Mouse (Mus musculus) stomach, embryonic 14.5 days (tissue): Measurements from ENCODE around the gene Cacna1h. TPM values are rescaled to one million over a fixed set of nuclear protein-coding genes. Genes with fewer than 3 reads are reported as not detected.

ENCODE experiments used
- ATAC-seq: fragments of 200-750 bp; cut with Nextera tagmentation; 2 replicates; pipeline ENCODE4 v1.8.0; 2017; ENCODE audit warnings: low read depth, moderate TSS enrichment; ENCODE audit not compliant: insufficient number of reproducible peaks, insufficient read depth, low FRiP score
- H3K27ac ChIP-seq: fragments of 300-500 bp; sonication (generic); 2 replicates; pipeline ENCODE4 v1.5.1; 2014; ENCODE audit warnings: mild to moderate bottlenecking, low read length, moderate library complexity, mixed read lengths
- H3K27me3 ChIP-seq: fragments of 300-500 bp; sonication (generic); 2 replicates; pipeline ENCODE4 v1.6.1; 2014; ENCODE audit warnings: low read length, control low read depth, mixed read lengths; ENCODE audit not compliant: control insufficient read depth, insufficient read depth
- H3K36me3 ChIP-seq: fragments of 300-500 bp; sonication (generic); 2 replicates; pipeline ENCODE4 v1.6.1; 2014; ENCODE audit warnings: mild to moderate bottlenecking, control low read depth, low read length, moderate library complexity, mixed read lengths; ENCODE audit not compliant: control insufficient read depth, insufficient read depth
- H3K4me1 ChIP-seq: fragments of 300-500 bp; sonication (generic); 2 replicates; pipeline ENCODE4 v1.6.1; 2014; ENCODE audit warnings: low read length, control low read depth, mixed read lengths; ENCODE audit not compliant: control insufficient read depth, insufficient read depth
- H3K4me2 ChIP-seq: fragments of 300-500 bp; sonication (generic); replicated peaks from 2 replicates; pipeline ENCODE4 v1.6.1; 2014; ENCODE audit warnings: low read depth, low read length, control low read depth
- H3K4me3 ChIP-seq: fragments of 300-500 bp; sonication (generic); 2 replicates; pipeline ENCODE4 v1.5.1; 2014; ENCODE audit warnings: low read depth, low read length, control low read depth
- H3K9ac ChIP-seq: fragments of 300-500 bp; sonication (generic); replicated peaks from 2 replicates; pipeline ENCODE4 v1.6.1; 2014; ENCODE audit warnings: low read depth, mild to moderate bottlenecking, control low read depth, low read length, moderate library complexity, mixed read lengths
- H3K9me3 ChIP-seq: fragments of 300-500 bp; sonication (generic); 2 replicates; pipeline ENCODE4 v1.6.1; 2016; ENCODE audit warnings: low read depth, low read length, control low read depth; ENCODE audit not compliant: control insufficient read depth
- WGBS: fragments of 180-500 bp; shearing (Covaris S2); extraction: QIAGEN DNeasy Blood & Tissue Kit; methylation state at CpG from one replicate; pipeline ENCODE4 v1.1.7; 2014; 5-methylcytosine and 5-hydroxymethylcytosine counted together
- polyA plus RNA-seq: library from polyadenylated mRNA; unstranded; fragments of >200 nt; fragmentation: Nextera tagmentation; extraction: Ambion mirVana; gene quantifications from 2 replicates; pipeline ENCODE4 v1.2.1, GENCODE M21; 2014

Cacna1h gene
- polyA plus RNA-seq, 1 experiment from 2014 or later = 6.6 TPM

DNA sequence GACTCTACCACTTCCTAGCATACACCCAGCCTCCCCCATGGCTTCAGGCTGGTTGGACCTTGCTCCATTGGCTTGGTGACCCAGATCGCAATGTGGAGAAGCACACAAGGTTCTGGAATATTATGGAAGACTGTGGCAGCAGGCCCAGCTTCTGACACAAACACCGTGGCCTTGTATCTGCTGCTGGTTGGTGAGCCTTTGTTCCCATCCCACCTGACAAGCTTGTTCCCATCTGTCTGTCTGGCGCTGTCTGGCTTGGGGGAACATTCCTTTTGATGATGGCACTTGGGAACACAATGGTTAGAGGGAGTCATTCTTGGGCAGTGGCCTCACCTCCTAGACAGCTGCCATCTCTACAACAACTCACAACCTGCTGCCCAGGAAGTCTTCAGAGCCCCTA, 12.6 kb downstream of the Cacna1h start:
- Histone ChIP-seq H3K9ac (no peak overlapping the region), H3K4me2 (no peak overlapping the region), H3K4me1 (peaks cover 30% of the 10 kb centered on the region), H3K9me3 (no peaks in the 10 kb centered on the region), H3K27ac (no peak overlapping the region), H3K27me3 (no peaks in the 10 kb centered on the region), H3K4me3 (no peak overlapping the region), H3K36me3 (peaks cover 6% of the 10 kb centered on the region; the same call in 1 of the 2 replicates)
- 73% methylated on average over 3 of the region's 3 CpGs for WGBS
- no peak for ATAC-seq

GRCm38 (mm10) chr17:25418926-25419325, 14.7 kb downstream of the Cacna1h start:
- Histone ChIP-seq H3K4me1 (peaks cover 46% of the 10 kb centered on the region), H3K9ac (no peak overlapping the region), H3K9me3 (no peaks in the 10 kb centered on the region), H3K4me2 (no peak overlapping the region), H3K27ac (no peak overlapping the region), H3K36me3 (peaks cover 6% of the 10 kb centered on the region; the same call in 1 of the 2 replicates), H3K27me3 (no peaks in the 10 kb centered on the region), H3K4me3 (no peak overlapping the region)
- WGBS = 24% methylated on average over 9 of the region's 9 CpGs
- no peak for ATAC-seq

- Histone ChIP-seq H3K9me3 (no peaks in the 10 kb centered on the region), H3K36me3 (peaks cover 6% of the 10 kb centered on the region; the same call in 1 of the 2 replicates), H3K4me1 (peaks cover 46% of the 10 kb centered on the region), H3K9ac (no peak overlapping the region), H3K4me2 (no peak overlapping the region), H3K4me3 (no peak overlapping the region), H3K27me3 (no peaks in the 10 kb centered on the region), H3K27ac (no peak overlapping the region)
- no peak for ATAC-seq
- 62% methylated on average over 6 of the region's 6 CpGs for WGBS
These were observed 15.6 kb downstream of the Cacna1h start for GRCm38 (mm10) chr17:25417990-25418389.

DNA sequence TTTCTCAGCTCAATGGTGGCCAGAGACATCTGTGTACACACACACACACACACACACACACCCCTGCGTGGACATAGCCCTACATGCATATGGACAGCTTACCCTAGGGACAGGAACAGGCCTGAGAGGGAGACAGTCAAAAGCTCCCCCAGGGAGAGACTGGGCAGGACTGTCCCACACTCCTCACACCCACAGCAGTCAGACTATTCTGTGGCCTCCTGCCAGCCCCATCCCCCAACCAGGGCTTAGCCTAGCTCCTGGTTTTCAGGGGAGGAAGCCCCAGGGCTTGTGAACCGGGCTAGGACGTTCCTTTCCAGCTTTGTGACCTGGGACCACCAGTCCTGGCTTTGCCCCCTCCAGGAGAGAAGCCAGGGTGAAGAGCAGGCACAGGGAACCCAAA, 17.4 kb downstream of the Cacna1h start:
- no peak overlapping the region for H3K9ac ChIP-seq
- ATAC-seq = peak; percentile 24; the same call in 1 of the 2 replicates
- WGBS = 10% methylated on average over 3 of the region's 3 CpGs

DNA sequence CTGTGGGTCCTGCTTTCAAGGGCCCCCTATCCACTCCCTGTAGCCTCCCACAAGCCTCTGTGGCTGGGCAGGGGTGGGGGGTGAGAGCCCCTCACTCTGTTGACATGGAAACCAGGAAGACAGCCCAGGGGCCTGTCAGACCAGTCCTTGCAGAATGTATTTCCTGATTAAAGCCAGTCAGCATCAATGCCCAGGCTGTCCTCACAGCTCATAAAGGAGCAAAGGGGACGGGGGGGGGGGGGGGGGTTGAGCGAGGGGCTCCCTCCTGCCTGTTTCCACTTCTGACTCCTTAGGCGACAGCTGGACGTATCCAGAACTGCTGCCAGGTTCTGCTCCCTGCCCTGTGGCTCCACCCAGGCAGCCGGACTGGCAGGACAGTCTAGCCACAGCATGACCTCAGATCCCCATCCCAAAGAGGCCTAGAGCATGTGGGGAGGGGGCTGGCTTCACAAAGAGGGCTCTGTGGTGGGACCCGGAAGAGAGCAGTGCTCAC, 18.1 kb downstream of the Cacna1h start:
- ATAC-seq = peak; percentile 43; the same call in 1 of the 2 replicates
- H3K36me3 ChIP-seq = no peaks in the 10 kb centered on the region
- H3K27ac ChIP-seq = peak overlapping the region; percentile 67
- H3K4me3 ChIP-seq = no peak overlapping the region
- H3K4me1 ChIP-seq = peaks cover 50% of the 10 kb centered on the region
- H3K9ac ChIP-seq = no peak overlapping the region; the same call in 1 of the 2 replicates
- no peaks in the 10 kb centered on the region for H3K27me3 ChIP-seq
- WGBS = 9% methylated on average over 6 of the region's 6 CpGs
- H3K9me3 ChIP-seq = no peaks in the 10 kb centered on the region
- H3K4me2 ChIP-seq = no peak overlapping the region

More for the DNA sequence above, 17.4 kb downstream of the Cacna1h start:
- Histone ChIP-seq H3K4me2 (no peak overlapping the region; the same call in 1 of the 2 replicates), H3K4me3 (no peak overlapping the region), H3K27me3 (no peaks in the 10 kb centered on the region), H3K27ac (peak overlapping the region; percentile 67; the same call in 1 of the 2 replicates), H3K36me3 (no peaks in the 10 kb centered on the region), H3K4me1 (peaks cover 46% of the 10 kb centered on the region), H3K9me3 (no peaks in the 10 kb centered on the region)

DNA sequence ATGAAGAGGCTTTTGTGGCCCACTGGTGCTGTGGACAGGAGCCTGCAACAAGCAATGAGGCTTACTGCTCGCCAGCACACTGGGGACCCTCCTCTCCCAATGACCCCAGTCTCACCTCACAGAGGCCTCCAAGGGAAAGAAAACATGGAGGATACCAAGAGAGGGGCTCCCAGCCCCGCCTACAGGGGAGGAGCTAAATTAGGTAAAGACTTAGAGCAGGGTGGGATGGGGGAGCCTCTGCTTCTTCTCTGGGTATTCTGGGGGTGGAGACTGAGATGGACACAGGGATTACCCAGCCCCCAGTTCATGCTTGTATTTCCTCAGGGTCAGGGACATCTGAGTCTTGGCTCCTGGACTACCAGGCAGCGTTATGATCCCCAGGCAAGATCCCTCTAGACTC, 18.7 kb downstream of the Cacna1h start:
- no peaks in the 10 kb centered on the region for H3K9me3 ChIP-seq
- H3K4me2 ChIP-seq = no peak overlapping the region
- ATAC-seq = no peak
- no peaks in the 10 kb centered on the region for H3K36me3 ChIP-seq
- H3K27me3 ChIP-seq = no peaks in the 10 kb centered on the region
- H3K4me1 ChIP-seq = peaks cover 48% of the 10 kb centered on the region
- WGBS = 23% methylated on average over 3 of the region's 3 CpGs
- peak overlapping the region; percentile 67; the same call in 1 of the 2 replicates for H3K27ac ChIP-seq
- H3K9ac ChIP-seq = no peak overlapping the region
- H3K4me3 ChIP-seq = no peak overlapping the region

DNA sequence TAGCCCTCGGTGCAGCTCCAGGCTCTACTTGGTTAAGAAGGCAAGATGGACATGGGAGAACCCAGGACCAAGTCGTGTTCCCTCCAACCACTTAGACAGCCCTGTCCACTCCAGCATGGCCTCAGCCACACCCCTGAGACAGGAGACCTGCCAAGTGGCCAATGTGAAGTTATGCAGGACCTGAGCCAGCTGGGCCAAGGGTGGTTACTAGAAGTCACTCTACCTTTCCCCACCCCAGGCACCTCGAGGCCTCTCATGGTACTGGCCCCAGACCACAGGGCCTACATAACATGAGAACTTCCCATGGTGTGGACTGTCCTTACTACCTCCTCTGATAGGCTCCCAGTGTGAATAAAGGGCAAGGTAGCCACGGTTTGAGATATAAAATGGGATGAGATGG, 19.4 kb downstream of the Cacna1h start:
- Histone ChIP-seq H3K9me3 (no peaks in the 10 kb centered on the region), H3K9ac (no peak overlapping the region), H3K4me3 (no peak overlapping the region), H3K4me1 (peaks cover 45% of the 10 kb centered on the region), H3K27me3 (no peaks in the 10 kb centered on the region), H3K36me3 (no peaks in the 10 kb centered on the region), H3K27ac (no peak overlapping the region), H3K4me2 (no peak overlapping the region)
- WGBS = 67% methylated on average over 4 of the region's 4 CpGs
- ATAC-seq = no peak

DNA sequence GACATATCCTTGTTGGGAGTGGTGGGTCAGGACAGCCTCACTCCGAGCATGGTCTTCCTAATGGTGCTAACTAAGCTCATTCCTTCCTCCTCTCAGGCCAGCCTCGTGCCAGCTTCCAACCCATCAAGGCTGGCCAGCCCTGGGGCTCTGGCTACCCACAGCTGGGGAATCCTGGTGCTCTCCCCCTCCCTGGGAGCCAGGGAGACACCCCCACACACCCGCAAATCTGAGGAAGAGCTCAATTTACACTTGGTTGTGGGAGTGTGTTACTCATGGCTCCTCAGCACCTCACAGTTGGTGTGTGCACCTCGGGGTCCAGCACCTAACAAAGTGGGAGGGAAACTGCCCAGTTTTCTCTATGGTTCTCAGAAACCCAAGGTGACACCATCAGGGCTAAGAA, 22.3 kb downstream of the Cacna1h start:
- ATAC-seq = no peak
- peaks cover 39% of the 10 kb centered on the region for H3K4me1 ChIP-seq

DNA sequence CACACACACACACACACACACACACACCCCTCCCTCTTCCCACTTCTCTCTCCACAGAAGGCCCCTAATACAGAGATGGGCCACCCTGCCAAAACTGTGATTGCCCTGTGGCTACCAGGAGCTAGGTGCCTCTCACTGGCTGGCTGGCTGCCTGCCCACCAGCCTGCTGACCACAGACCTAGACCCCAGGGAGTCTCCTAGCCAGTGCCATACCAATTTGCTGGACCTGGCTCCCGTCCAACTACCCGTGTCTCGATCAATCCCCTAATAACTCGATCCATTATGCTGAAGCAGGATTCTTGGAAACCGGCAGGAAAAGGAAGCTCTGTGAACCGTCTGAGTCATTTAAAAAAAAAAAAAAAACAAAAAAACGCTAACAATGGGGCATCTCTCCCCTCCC, 22.8 kb downstream of the Cacna1h start:
- no peak overlapping the region for H3K9ac ChIP-seq
- ATAC-seq = no peak
- WGBS = 39% methylated on average over 7 of the region's 7 CpGs
- no peaks in the 10 kb centered on the region for H3K27me3 ChIP-seq
- H3K36me3 ChIP-seq = no peaks in the 10 kb centered on the region
- no peaks in the 10 kb centered on the region for H3K9me3 ChIP-seq
- no peak overlapping the region for H3K4me2 ChIP-seq
- H3K4me1 ChIP-seq = peaks cover 39% of the 10 kb centered on the region
- H3K27ac ChIP-seq = no peak overlapping the region; the same call in 1 of the 2 replicates
- H3K4me3 ChIP-seq = no peak overlapping the region

More for the DNA sequence above, 22.3 kb downstream of the Cacna1h start:
- Histone ChIP-seq H3K27me3 (no peaks in the 10 kb centered on the region), H3K9me3 (no peaks in the 10 kb centered on the region), H3K36me3 (no peaks in the 10 kb centered on the region), H3K4me2 (no peak overlapping the region), H3K4me3 (no peak overlapping the region), H3K9ac (no peak overlapping the region), H3K27ac (no peak overlapping the region; the same call in 1 of the 2 replicates)
- WGBS = 40% methylated on average over 4 of the region's 4 CpGs
